20 mouse cellular contexts compared by ENCODE assay signal in genomic region chr9:61446965-61447364, GRCm38 (mm10).
"Had no signal": no experiment of that assay in that cellular context is flagged by ENCODE, and none has a peak within 500 bp of the region (broad histone marks: within the 10 kb centered on the region; RNA-seq: fewer than 3 reads in every experiment).

No protein-coding gene starts in this region.

- H3K9me3 ChIP-seq: limb, embryonic 10.5 days; limb, embryonic 13.5 days; liver, embryonic 12.5 days; liver, embryonic 15.5 days; lung, embryonic 15.5 days; midbrain, embryonic 12.5 days; midbrain, embryonic 15.5 days; neural tube, embryonic 13.5 days; stomach, embryonic 15.5 days had no signal

- H3K36me3 ChIP-seq: limb, embryonic 10.5 days; limb, embryonic 13.5 days; liver, embryonic 12.5 days; liver, embryonic 15.5 days; lung, embryonic 15.5 days; midbrain, embryonic 12.5 days; midbrain, embryonic 15.5 days; neural tube, embryonic 13.5 days; stomach, embryonic 15.5 days had no signal

- DNase-seq: kidney, adult 18-20 months; kidney, adult 9 months; layer of hippocampus, postnatal 36 days; liver; lung, adult 18-20 months; lung, postnatal 10 days; lung, postnatal 36 days; retina, postnatal 1 day; thymus, postnatal 25 days had no signal

- H3K4me3 ChIP-seq: limb, embryonic 10.5 days; limb, embryonic 13.5 days; liver, embryonic 12.5 days; liver, embryonic 15.5 days; lung, embryonic 15.5 days; midbrain, embryonic 12.5 days; midbrain, embryonic 15.5 days; myocyte; neural tube, embryonic 13.5 days; stomach, embryonic 15.5 days had no signal

- H3K27me3 ChIP-seq: midbrain, embryonic 15.5 days; stomach, embryonic 15.5 days had no signal

- H3K4me2 ChIP-seq: limb, embryonic 13.5 days; liver, embryonic 12.5 days; liver, embryonic 15.5 days; lung, embryonic 15.5 days; midbrain, embryonic 12.5 days; midbrain, embryonic 15.5 days; neural tube, embryonic 13.5 days; stomach, embryonic 15.5 days had no signal

- H3K9ac ChIP-seq: limb, embryonic 13.5 days; liver, embryonic 12.5 days; liver, embryonic 15.5 days; lung, embryonic 15.5 days; midbrain, embryonic 12.5 days; midbrain, embryonic 15.5 days; neural tube, embryonic 13.5 days; stomach, embryonic 15.5 days had no signal

- H3K27ac ChIP-seq: limb, embryonic 10.5 days; limb, embryonic 13.5 days; liver, embryonic 12.5 days; liver, embryonic 15.5 days; lung, embryonic 15.5 days; midbrain, embryonic 15.5 days; neural tube, embryonic 13.5 days; stomach, embryonic 15.5 days had no signal

- ATAC-seq: intestine, embryonic 16.5 days; liver, embryonic 12.5 days; midbrain, embryonic 15.5 days had no signal

- H3K4me1 ChIP-seq: liver, embryonic 12.5 days; liver, embryonic 15.5 days; stomach, embryonic 15.5 days had no signal
